Mouse (Mus musculus) heart, embryonic 14.5 days (tissue): ENCODE data around the gene Hltf. TPM values are rescaled to one million over a fixed set of nuclear protein-coding genes. Genes with fewer than 3 reads are reported as not detected.

ENCODE experiments used
- ATAC-seq: fragments of 200-750 bp; cut with Nextera tagmentation; 2 replicates; pipeline ENCODE4 v1.8.0; 2017; ENCODE audit warnings: low read depth, moderate TSS enrichment; ENCODE audit not compliant: insufficient number of reproducible peaks, insufficient read depth, low FRiP score
- H3K27ac ChIP-seq, 2 experiments: fragments of 200-500 bp in 1 of 2; fragments of 300-500 bp in 1 of 2; sonication (generic) in 1 of 2; replicated peaks in 1 of 2; 2 replicates each; pipeline ENCODE4 v1.5.1; 2012 to 2014; ENCODE audit warnings: low read depth in 2 of 2, low read length in 2 of 2, control low read depth in 1 of 2, mild to moderate bottlenecking in 1 of 2, mixed read lengths in 1 of 2; ENCODE audit not compliant: control insufficient read depth in 1 of 2, insufficient read depth in 1 of 2
- H3K27me3 ChIP-seq: fragments of 300-500 bp; sonication (generic); 2 replicates; pipeline ENCODE4 v1.6.1; 2014; ENCODE audit warnings: mild to moderate bottlenecking, low read length, control low read depth; ENCODE audit not compliant: control insufficient read depth, insufficient read depth
- H3K36me3 ChIP-seq: fragments of 300-500 bp; sonication (generic); 2 replicates; pipeline ENCODE4 v1.6.1; 2014; ENCODE audit warnings: mild to moderate bottlenecking, control low read depth, low read length, mixed read lengths; ENCODE audit not compliant: control insufficient read depth, insufficient read depth
- H3K4me1 ChIP-seq, 2 experiments: fragments of 200-500 bp in 1 of 2; fragments of 300-500 bp in 1 of 2; sonication (generic) in 1 of 2; 2 replicates each; pipeline ENCODE4 v1.6.1; 2012 to 2014; ENCODE audit warnings: low read length in 2 of 2, control low read depth in 1 of 2, mixed read lengths in 1 of 2; ENCODE audit not compliant: control insufficient read depth in 2 of 2, insufficient read depth in 2 of 2
- H3K4me2 ChIP-seq: fragments of 300-500 bp; sonication (generic); 2 replicates; pipeline ENCODE4 v1.6.1; 2014; ENCODE audit warnings: mild to moderate bottlenecking, low read length
- H3K4me3 ChIP-seq, 2 experiments: fragments of 200-500 bp in 1 of 2; fragments of 300-500 bp in 1 of 2; sonication (generic) in 1 of 2; 2 replicates each; pipeline ENCODE4 v1.5.1; 2012 to 2014; ENCODE audit warnings: low read length in 2 of 2, mild to moderate bottlenecking in 2 of 2, control low read depth in 1 of 2, low read depth in 1 of 2, moderate library complexity in 1 of 2; ENCODE audit not compliant: control insufficient read depth in 1 of 2, insufficient read depth in 1 of 2
- H3K9ac ChIP-seq: fragments of 300-500 bp; sonication (generic); 2 replicates; pipeline ENCODE4 v1.6.1; 2014; ENCODE audit warnings: mild to moderate bottlenecking, low read length
- H3K9me3 ChIP-seq: fragments of 300-500 bp; sonication (generic); 2 replicates; pipeline ENCODE4 v1.6.1; 2016; ENCODE audit warnings: low read length, control low read depth; ENCODE audit not compliant: control insufficient read depth
- WGBS: fragments of 180-500 bp; shearing (Covaris S2); extraction: QIAGEN DNeasy Blood & Tissue Kit; methylation state at CpG from one replicate; pipeline ENCODE4 v1.1.7; 2014; 5-methylcytosine and 5-hydroxymethylcytosine counted together
- polyA plus RNA-seq: library from polyadenylated mRNA; unstranded; fragments of >200 nt; fragmentation: Nextera tagmentation; extraction: Ambion mirVana; gene quantifications from 2 replicates; pipeline ENCODE4 v1.2.1, GENCODE M21; 2014

Gene Hltf
- polyA plus RNA-seq, 1 experiment from 2014 or later = 23.1 TPM

DNA sequence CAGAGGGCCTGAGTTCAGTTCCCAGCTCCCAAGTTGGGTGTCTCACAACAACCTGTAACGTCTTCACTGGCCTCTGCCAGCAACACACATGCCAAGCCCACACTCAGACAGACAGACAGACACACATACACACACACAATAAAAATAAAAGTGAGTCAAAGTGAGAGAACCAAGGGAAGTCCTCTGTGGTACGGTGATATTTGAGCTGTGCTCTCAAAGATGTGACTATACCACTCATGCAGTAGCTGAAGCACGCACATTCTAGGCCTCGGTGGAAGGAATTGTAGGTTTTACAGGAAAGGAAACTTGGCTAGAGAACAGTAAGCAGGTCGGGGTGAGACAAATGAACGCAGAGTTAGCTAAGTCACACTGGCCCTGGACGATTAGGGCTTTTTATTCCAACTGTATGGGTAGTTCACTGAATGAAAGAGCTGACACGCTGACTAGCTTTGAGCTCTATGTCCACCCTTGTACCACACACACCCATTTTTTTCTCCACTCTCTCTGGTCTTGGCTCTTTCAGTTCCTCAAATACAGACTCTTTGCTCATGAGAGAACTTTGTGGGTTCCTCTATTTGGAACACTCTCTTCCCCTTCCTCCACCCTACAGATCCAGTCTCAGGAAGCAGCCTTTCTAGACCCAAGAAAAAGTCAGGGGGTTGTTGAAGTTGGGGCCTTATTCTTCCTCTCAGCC is 30.5 kb upstream of the Hltf start:
- Histone ChIP-seq H3K4me2 (no peak overlapping the region), H3K9ac (no peak overlapping the region), H3K9me3 (no peaks in the 10 kb centered on the region), H3K27ac (no peak overlapping the region), H3K36me3 (peaks cover 67% of the 10 kb centered on the region), H3K27me3 (no peaks in the 10 kb centered on the region), H3K4me1 (no peaks in the 10 kb centered on the region), H3K4me3 (no peak overlapping the region)
- WGBS = 93% methylated on average over 8 of the region's 8 CpGs
- no peak for ATAC-seq

DNA sequence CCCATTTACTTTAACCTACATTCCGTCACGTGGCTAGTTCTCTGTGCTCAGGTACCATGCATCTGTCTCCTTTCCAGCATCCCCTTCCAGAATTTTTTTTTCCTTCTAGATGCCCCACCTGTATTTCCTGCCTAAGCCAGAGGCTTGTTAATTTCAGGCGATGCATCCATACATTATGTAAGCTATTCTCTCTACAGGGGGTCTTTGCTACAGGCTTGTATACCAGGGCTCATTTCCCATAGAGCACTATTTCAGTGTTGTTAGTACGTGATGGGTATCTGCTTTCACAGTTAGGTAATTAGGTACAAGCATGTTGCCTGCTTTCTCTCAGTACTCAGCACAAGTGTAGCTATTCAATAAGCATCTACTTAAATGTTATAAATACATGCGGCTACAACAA is 29.8 kb upstream of the Hltf start:
- whole genome bisulfite sequencing = 86% methylated on average over 5 of the region's 5 CpGs
- Histone ChIP-seq H3K9ac (no peak overlapping the region), H3K36me3 (peaks cover 61% of the 10 kb centered on the region), H3K4me2 (no peak overlapping the region), H3K9me3 (no peaks in the 10 kb centered on the region), H3K27me3 (no peaks in the 10 kb centered on the region), H3K4me1 (no peaks in the 10 kb centered on the region), H3K4me3 (no peak overlapping the region), H3K27ac (no peak overlapping the region)
- no peak for ATAC-seq

DNA sequence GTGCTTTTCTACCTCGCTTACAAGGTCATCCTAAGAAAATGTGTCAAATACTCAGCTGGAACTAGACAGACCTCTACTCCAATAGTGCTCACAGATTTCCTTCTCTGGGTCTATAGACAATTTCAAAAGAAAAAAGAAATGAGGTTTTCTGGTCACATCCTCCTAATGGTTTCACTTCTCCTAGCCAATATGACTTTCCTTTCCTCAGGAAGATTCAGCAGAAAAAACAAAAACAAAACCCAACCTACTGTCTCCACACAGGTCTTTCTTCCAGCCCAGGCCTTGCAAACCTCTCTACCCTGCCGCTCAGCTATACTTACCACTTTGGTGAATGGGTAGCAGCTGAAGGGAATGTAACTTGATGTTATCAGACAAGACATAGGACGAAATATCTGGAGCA is 29.0 kb upstream of the Hltf start:
- ATAC-seq = no peak
- Histone ChIP-seq H3K4me1 (peaks cover 2 to 3% of the 10 kb centered on the region in 2 experiments; a peak in 2 of 4 replicates), H3K27ac (no peak overlapping the region), H3K4me3 (no peak overlapping the region), H3K9ac (no peak overlapping the region), H3K9me3 (no peaks in the 10 kb centered on the region), H3K27me3 (no peaks in the 10 kb centered on the region), H3K4me2 (no peak overlapping the region), H3K36me3 (peaks cover 57% of the 10 kb centered on the region)
- 87% methylated on average over 3 of the region's 3 CpGs for WGBS

DNA sequence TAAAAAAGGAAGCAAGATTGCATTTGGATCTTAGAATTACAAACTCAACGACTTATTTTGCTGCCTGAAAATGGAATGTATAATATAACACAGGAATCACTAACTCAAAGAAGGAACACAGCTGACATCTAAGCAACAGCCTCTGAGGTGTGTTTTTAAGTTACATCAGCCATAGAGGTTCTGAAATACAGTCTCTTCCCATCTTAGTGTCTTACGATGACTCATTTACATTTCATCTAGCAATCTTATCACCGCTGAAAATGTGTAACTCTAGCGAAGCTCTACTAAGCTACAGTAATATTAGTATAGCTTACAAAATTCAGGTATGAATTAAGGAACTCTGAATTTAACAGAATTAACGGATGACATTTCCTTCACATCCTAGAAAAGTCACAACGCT is 26.8 kb upstream of the Hltf start:
- no peaks in the 10 kb centered on the region for H3K27me3 ChIP-seq
- H3K9me3 ChIP-seq = no peaks in the 10 kb centered on the region
- H3K4me2 ChIP-seq = no peak overlapping the region
- 83% methylated on average over 6 of the region's 6 CpGs for WGBS
- no peak overlapping the region for H3K4me3 ChIP-seq
- H3K36me3 ChIP-seq = peaks cover 35% of the 10 kb centered on the region
- no peak for ATAC-seq
- H3K27ac ChIP-seq = no peak overlapping the region
- H3K9ac ChIP-seq = no peak overlapping the region
- H3K4me1 ChIP-seq = peaks cover 6 to 16% of the 10 kb centered on the region in 2 experiments; a peak in 3 of 4 replicates

DNA sequence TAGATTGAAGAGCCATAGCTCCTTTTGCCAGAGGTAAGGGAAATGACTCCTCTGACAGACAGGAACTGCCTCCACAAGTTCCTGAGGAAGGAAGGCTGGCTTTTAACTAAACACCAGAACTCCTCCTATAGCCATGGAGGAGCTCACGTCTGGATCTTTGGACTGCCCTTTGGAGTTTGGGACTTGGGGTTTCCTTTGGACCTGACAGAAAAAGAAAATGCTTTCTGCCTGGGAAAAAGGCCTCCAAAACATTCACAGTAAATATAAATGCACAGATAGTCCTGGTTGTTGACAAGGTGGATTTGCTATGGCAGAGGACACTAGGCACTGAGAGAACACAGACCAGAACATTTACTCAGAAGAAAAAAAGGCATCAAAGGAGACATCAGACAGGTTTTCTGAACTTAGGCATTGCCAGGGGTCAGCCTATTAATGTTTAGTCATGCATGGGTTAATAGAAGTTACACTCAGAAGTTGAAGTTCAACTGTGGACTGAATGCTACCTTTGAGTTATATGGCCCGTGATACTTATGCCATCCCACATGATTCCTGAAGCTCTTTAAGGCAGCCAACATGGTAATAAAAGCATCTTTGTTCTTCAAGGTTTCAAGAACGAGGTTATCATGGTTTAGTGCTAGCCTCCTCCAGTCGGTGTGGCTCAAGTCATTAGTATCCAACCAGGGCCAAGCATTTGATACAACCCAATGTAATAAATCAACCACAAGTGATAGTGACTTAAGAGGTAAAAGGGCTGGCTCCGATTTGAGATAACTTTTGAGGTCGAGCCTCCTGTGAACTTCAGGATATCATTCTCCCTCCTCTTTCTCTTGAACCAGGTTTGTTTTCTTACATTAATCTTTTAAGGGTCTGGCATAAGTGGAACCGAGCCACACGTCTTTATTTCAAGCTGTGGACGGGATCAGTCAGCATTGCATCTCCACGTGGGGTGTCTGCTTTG is 23.6 kb upstream of the Hltf start:
- H3K27me3 ChIP-seq = no peaks in the 10 kb centered on the region
- H3K4me2 ChIP-seq = peak overlapping the region; percentile 91
- no peak for ATAC-seq
- peak overlapping the region; percentile 90 to 93 for H3K4me3 ChIP-seq
- peaks cover 11% of the 10 kb centered on the region for H3K36me3 ChIP-seq
- peak overlapping the region; percentile 59 to 64 for H3K27ac ChIP-seq
- peak overlapping the region; percentile 77 for H3K9ac ChIP-seq
- 15% methylated on average over 10 of the region's 10 CpGs for WGBS
- no peaks in the 10 kb centered on the region for H3K9me3 ChIP-seq
- peaks cover 6 to 16% of the 10 kb centered on the region in 2 experiments; a peak in 3 of 4 replicates for H3K4me1 ChIP-seq

DNA sequence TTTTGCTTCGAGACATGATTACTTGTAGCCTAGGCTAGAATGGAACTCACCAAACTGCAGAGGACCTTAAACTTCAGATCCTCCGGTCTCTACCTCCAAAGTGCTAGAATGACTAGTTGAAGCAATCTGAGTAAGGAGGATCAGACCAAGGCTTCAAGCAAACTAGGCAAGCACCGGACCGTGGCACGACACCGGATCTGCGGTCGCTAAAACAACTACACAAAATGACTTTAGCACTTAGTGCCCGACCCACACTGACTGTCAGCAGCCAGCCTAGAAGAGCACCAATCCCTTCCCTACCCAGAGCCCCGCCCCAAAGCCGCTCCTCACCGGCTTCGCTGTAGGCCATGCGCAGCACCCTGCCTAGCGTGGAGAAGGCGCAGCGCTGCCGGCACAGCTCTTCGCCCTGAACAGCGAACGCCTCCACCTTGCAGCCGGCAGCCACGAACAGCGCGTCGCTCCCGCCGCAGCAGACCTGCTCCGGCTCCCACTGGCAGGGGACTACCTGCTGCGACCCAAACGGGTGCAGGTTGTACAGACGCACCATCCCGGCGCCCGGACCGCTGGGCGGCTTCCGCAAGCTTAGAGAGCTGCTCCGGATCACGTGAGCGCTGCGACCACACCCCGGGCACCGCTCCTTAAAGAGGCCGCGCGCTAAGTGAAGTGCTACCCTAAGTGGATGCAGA is 22.7 kb upstream of the Hltf start, which contains the start of gene Hps3:
Hps3 (minus strand) TSS at position 597 of the 686 bp plus-strand sequence.
- Histone ChIP-seq H3K4me1 (peaks cover 6 to 16% of the 10 kb centered on the region in 2 experiments; a peak in 3 of 4 replicates), H3K9ac (peak within 1 kb of the TSS; percentile 77), H3K4me2 (peak within 1 kb of the TSS; percentile 91), H3K4me3 (peak within 1 kb of the TSS; percentile 90 to 93), H3K9me3 (no peaks in the 10 kb centered on the region), H3K27me3 (no peaks in the 10 kb centered on the region), H3K27ac (peak within 1 kb of the TSS; percentile 59 to 64), H3K36me3 (peaks cover 8% of the 10 kb centered on the region; the same call in 1 of the 2 replicates)
- WGBS = under 1% methylated on average over 47 of the region's 47 CpGs
- peak; percentile 98 for ATAC-seq

DNA sequence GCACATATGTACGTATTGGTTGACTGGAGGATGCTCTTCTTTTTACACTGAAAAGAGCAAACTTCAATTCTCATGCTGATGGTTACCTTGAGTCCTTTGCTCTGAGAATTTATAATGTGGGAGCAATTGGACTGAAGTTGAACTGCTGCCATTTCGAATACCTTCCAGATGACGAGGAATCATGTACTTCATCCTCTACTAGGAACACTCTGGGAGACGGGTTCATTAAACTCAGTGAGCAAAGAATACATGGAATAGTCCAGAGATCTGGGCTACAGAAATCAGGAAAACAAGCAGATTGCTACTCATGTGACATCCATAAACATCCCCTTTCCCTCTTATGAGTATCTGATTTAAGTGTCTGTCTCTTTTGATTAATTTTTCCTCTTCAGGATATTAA is 21.5 kb upstream of the Hltf start:
- no peak overlapping the region for H3K4me2 ChIP-seq
- no peak overlapping the region for H3K4me3 ChIP-seq
- no peaks in the 10 kb centered on the region for H3K27me3 ChIP-seq
- WGBS = 79% methylated on average over 4 of the region's 4 CpGs
- H3K9me3 ChIP-seq = no peaks in the 10 kb centered on the region
- no peaks in the 10 kb centered on the region for H3K36me3 ChIP-seq
- peaks cover 6 to 16% of the 10 kb centered on the region in 2 experiments; a peak in 3 of 4 replicates for H3K4me1 ChIP-seq
- ATAC-seq = no peak
- no peak overlapping the region for H3K27ac ChIP-seq
- H3K9ac ChIP-seq = no peak overlapping the region
